Mouse (Mus musculus): ENCODE measurements around the gene Il4i1.

DNA sequence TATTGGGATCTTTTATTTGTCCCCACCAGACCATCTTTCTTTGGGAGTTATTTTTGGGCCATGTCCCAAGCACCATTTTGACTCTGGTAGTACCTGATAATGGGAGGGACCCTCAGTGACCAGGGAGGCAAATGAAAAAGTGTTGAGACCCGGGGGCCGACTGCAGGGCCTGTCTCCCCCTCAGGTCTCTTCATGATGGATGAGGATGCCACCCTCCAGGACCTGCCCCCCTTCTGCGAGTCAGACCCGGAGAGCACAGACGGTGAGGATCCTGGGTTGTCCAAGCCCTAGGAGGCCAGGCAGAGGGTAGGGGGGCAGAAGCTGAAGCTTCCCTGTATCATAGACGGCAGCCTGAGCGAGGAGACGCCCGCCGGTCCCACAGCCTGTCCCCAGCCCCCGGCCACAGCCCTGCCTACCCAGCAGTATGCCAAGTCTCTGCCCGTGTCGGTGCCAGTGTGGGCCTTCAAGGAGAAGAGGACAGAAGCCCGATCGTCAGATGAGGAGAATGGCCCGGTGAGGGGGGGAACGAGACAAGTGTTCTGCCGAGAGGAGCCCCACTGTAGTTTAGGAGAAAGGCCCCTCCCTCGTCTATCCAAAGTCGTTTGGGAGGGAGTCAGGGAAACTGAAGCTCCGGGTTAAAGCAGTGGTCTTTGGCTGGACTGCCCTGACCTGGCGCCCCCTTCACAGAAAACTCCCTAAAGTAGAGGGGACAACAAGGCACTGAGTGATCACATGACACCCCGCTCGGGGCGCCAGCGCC lies 37.6 kb downstream of the Il4i1 start:
- TF ChIP-seq EP300 (optimal IDR thresholded peaks at IDR 0.05) (no peak), CTCF (IDR thresholded peaks at IDR 0.05; ENCODE audit: low read depth) (no peak)
